Mouse (Mus musculus): ENCODE data around the gene Myo3b.

DNA sequence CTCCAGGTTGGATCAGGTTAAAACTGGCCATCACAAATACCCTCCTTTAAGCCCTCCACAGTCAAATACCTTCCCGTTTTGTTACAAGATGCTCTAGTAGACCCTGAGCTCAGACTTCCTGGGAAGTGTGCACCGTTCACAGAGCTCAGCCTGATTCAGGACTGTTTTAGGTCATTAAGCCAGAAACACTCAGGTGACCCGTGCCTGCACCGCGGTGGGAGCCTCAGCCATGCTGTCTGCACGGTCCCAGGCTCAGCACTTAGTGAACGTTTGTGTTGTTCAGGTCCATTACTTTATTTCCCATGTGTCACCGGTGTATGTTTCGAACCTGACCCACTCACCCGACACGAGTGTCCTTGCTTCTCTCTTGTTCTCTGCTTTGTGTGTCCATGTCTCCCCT is 288.7 kb downstream of the Myo3b start:
- no peak for TF ChIP-seq CTCF (IDR thresholded peaks at IDR 0.05; ENCODE audit: low read depth, low read length)
- TF ChIP-seq POLR2A (IDR thresholded peaks at IDR 0.05; ENCODE audit: extremely low read depth, insufficient read depth, low read length), result no peak

All from liver, adult 2 months (tissue).